ENCODE assay signal across 8 mouse cellular contexts in the genomic region with DNA sequence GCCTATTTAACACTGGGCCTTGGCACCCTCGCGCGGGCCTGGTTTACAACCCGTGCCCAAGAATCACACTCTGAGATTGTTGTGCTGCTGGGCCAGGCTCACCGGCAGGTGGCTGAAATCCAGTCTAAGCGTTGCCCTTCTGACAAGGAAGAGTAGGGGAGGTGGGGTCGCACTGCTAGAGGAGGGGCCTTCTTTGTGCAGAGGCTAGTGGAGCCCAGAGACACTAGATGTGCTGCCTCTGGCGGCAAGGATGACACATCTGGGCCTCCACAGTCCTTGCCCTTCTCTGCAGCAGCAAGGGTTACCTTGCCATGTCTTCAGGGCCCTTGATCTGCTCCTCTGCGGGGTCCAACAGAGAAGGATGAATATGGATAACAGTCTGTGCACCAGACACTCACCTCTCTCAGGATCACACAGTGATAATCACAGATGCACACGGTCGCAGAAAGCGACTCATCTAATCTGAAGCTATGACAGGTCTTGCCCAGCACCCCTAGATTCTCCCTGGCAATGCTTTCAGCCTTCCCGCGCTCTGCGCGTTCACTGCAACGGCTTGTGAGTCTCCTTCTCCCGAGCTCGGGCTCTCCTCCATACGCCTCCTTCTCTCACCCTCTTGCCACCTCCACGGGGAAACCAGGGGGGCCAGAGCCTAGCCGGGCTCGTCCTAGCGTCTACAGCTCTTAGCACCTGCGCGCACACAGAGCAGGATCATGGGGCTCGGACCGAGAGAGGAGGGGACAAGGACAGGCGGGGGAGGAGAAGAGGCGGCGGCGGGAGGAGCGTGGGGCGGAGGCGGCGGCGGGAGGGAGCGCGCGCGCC. TPM values are rescaled to one million over a fixed set of nuclear protein-coding genes. Genes with fewer than 3 reads are reported as not detected.
DNase-seq lines count a peak whose midpoint lies in the region; ATAC-seq and TF ChIP-seq lines count a peak whose summit lies in the region.

No protein-coding gene starts in this region.

- WGBS in embryonic facial prominence, embryonic 10.5 days, result 3% methylated on average over 39 of the region's 41 CpGs
- under 1% methylated on average over 41 of the region's 41 CpGs for WGBS in kidney, embryonic 15.5 days
- 17% methylated on average over 32 of the region's 41 CpGs for WGBS in liver, adult 2 months
- WGBS in stomach, embryonic 14.5 days, result 2% methylated on average over 40 of the region's 41 CpGs

- peak; percentile 33; the same call in 1 of the 2 replicates for ATAC-seq in kidney, embryonic 15.5 days (replicated peaks; ENCODE audit: low FRiP score)
- peak; percentile 40; the same call in 1 of the 2 replicates for ATAC-seq in monocyte, adult 5-6 weeks (replicated peaks; ENCODE audit: insufficient number of reproducible peaks, low FRiP score, low TSS enrichment, poor library complexity, severe bottlenecking)
- ATAC-seq in stomach, embryonic 14.5 days (ENCODE audit: insufficient number of reproducible peaks, insufficient read depth, low FRiP score, low read depth), result peak; percentile 73

- H3K4me2 ChIP-seq in kidney, embryonic 15.5 days, result peak overlapping the region; percentile 100
- peak overlapping the region; percentile 100 for H3K4me2 ChIP-seq in stomach, embryonic 14.5 days (replicated peaks; ENCODE audit: low read depth, low read length)

- H3K27me3 ChIP-seq in embryonic facial prominence, embryonic 10.5 days (replicated peaks; ENCODE audit: low read depth, poor library complexity, severe bottlenecking), result peaks cover 38% of the 10 kb centered on the region
- peaks cover 35% of the 10 kb centered on the region for H3K27me3 ChIP-seq in kidney, embryonic 15.5 days
- peaks cover 18% of the 10 kb centered on the region for H3K27me3 ChIP-seq in liver, adult 2 months (ENCODE audit: control insufficient read depth, insufficient read depth, low read length)
- 0 out of 2 replicates have a peak, but pooled peaks cover 3% of the 10 kb centered on the region for H3K27me3 ChIP-seq in stomach, embryonic 14.5 days (ENCODE audit: control insufficient read depth, insufficient read depth, low read length)

- peak; percentile 50 to 65 for DNase-seq in urinary bladder, adult 18-20 months (ENCODE audit: low spot score in 2 of 2)
- no peak for DNase-seq in urinary bladder, postnatal 10 days (ENCODE audit: low spot score)
- peak; percentile 87 for DNase-seq in embryonic facial prominence, embryonic 10.5 days (ENCODE audit: low spot score)
- DNase-seq in heart, adult 8-10 months (ENCODE audit: low spot score), result peak; percentile 50
- peak; percentile 33 for DNase-seq in liver, adult 2 months (ENCODE audit: extremely low read depth, low read depth, low spot score)

- H3K4me3 ChIP-seq in embryonic facial prominence, embryonic 10.5 days, result peak overlapping the region; percentile 83
- peak overlapping the region; percentile 75 for H3K4me3 ChIP-seq in kidney, embryonic 15.5 days (replicated peaks)
- H3K4me3 ChIP-seq in liver, adult 2 months (ENCODE audit: insufficient read depth, low read depth, low read length), result peak overlapping the region; percentile 50
- H3K4me3 ChIP-seq in stomach, embryonic 14.5 days (ENCODE audit: low read depth, low read length), result peak overlapping the region; percentile 62

- no peak for TF ChIP-seq POLR2A in liver, adult 2 months (IDR thresholded peaks at IDR 0.05; ENCODE audit: extremely low read depth, insufficient read depth, low read length)

- peaks cover 43% of the 10 kb centered on the region for H3K4me1 ChIP-seq in embryonic facial prominence, embryonic 10.5 days
- H3K4me1 ChIP-seq in kidney, embryonic 15.5 days, result peaks cover 37% of the 10 kb centered on the region
- H3K4me1 ChIP-seq in liver, adult 2 months (ENCODE audit: control insufficient read depth, insufficient read depth, low read length), result peaks cover 5% of the 10 kb centered on the region; the same call in 1 of the 2 replicates
- H3K4me1 ChIP-seq in stomach, embryonic 14.5 days (ENCODE audit: control insufficient read depth, insufficient read depth, low read length), result peaks cover 11% of the 10 kb centered on the region

- no peak for TF ChIP-seq CTCF in liver, adult 2 months (IDR thresholded peaks at IDR 0.05; ENCODE audit: low read depth, low read length)

- no peaks in the 10 kb centered on the region for H3K79me2 ChIP-seq in liver, adult 2 months (ENCODE audit: control insufficient read depth, insufficient read depth, low read length)

- H3K9ac ChIP-seq in kidney, embryonic 15.5 days, result peak overlapping the region; percentile 59
- peak overlapping the region; percentile 33; the same call in 1 of the 2 replicates for H3K9ac ChIP-seq in liver, adult 2 months (ENCODE audit: low read depth, low read length)
- peak overlapping the region; percentile 36; the same call in 1 of the 2 replicates for H3K9ac ChIP-seq in stomach, embryonic 14.5 days (replicated peaks; ENCODE audit: low read depth, low read length)

- peak overlapping the region; percentile 91 for H3K27ac ChIP-seq in embryonic facial prominence, embryonic 10.5 days (replicated peaks)
- peak overlapping the region; percentile 67 for H3K27ac ChIP-seq in kidney, embryonic 15.5 days
- H3K27ac ChIP-seq in liver, adult 2 months (replicated peaks; ENCODE audit: insufficient read depth, low read depth, low read length), result no peak overlapping the region
- H3K27ac ChIP-seq in stomach, embryonic 14.5 days (ENCODE audit: low read length), result no peak overlapping the region; the same call in 1 of the 2 replicates

- no peaks in the 10 kb centered on the region for H3K9me3 ChIP-seq in embryonic facial prominence, embryonic 10.5 days
- H3K9me3 ChIP-seq in kidney, embryonic 15.5 days (replicated peaks), result no peaks in the 10 kb centered on the region
- no peaks in the 10 kb centered on the region for H3K9me3 ChIP-seq in stomach, embryonic 14.5 days (ENCODE audit: control insufficient read depth, low read depth, low read length)

- peaks cover 17% of the 10 kb centered on the region for H3K36me3 ChIP-seq in embryonic facial prominence, embryonic 10.5 days (replicated peaks)
- no peaks in the 10 kb centered on the region for H3K36me3 ChIP-seq in kidney, embryonic 15.5 days
- no peaks in the 10 kb centered on the region for H3K36me3 ChIP-seq in liver, adult 2 months (ENCODE audit: control insufficient read depth, insufficient read depth, low read length)
- no peaks in the 10 kb centered on the region for H3K36me3 ChIP-seq in stomach, embryonic 14.5 days (ENCODE audit: control insufficient read depth, insufficient read depth, low read length)

RNA-seq across cellular contexts. Expression of a gene that starts 0.5 kb away (rescaled TPM):
- 7.4 and 8.5 TPM in 2 replicates for polyA plus RNA-seq in embryonic facial prominence, embryonic 10.5 days (2016; fragmentation: Nextera tagmentation; extraction: Ambion mirVana)
- 1 to 10 TPM in 2 of 4 experiments, under 1 TPM in 2; 0.41 to 1.3 (median 1.1) TPM for total RNA-seq in heart, adult 8-10 months (2022)
- polyA plus RNA-seq in kidney, embryonic 15.5 days (2015; fragmentation: Nextera tagmentation; extraction: Ambion mirVana), result 2.2 and 2.6 TPM in 2 replicates
- total RNA-seq in liver, adult 2 months (2014; rRNA removed), result 0.09 and 0.27 TPM in 2 replicates
- 0.09 and 0.11 TPM in 2 replicates for polyA plus RNA-seq in liver, adult 2 months (2012; rRNA removed)
- total RNA-seq in monocyte, adult 5-6 weeks (2017), result 0.68 to 3.7 TPM (median 1.2 TPM) in 3 replicates
- polyA plus RNA-seq in stomach, embryonic 14.5 days (2014; fragmentation: Nextera tagmentation; extraction: Ambion mirVana), result 1.6 and 1.7 TPM in 2 replicates

Comparison
In these comparisons a context has a peak if more than half of its experiments do, and no peak if none do; other contexts are left out.
1. H3K27ac ChIP-seq: peak in embryonic facial prominence, embryonic 10.5 days (single experiment) and kidney, embryonic 15.5 days (single experiment); none in liver, adult 2 months (single experiment) and stomach, embryonic 14.5 days (single experiment).
2. Peak in every context shown above with its lines, with median percentiles within 50 percentile points of each other: H3K4me3 ChIP-seq, ATAC-seq and H3K9ac ChIP-seq.